Mouse (Mus musculus) olfactory bulb, adult 2 months (tissue): ENCODE data around the gene Cavin2. TPM values are rescaled to one million over a fixed set of nuclear protein-coding genes. Genes with fewer than 3 reads are reported as not detected.

Experiments
- H3K27ac ChIP-seq: fragments of 200-500 bp; 2 replicates; pipeline ENCODE4 v1.5.1; 2012; ENCODE audit warnings: low read depth, low read length; ENCODE audit not compliant: insufficient read depth
- H3K4me1 ChIP-seq: fragments of 200-500 bp; 2 replicates; pipeline ENCODE4 v1.6.1; 2012; ENCODE audit warnings: low read length; ENCODE audit not compliant: control insufficient read depth, insufficient read depth
- H3K4me3 ChIP-seq: fragments of 200-500 bp; 2 replicates; pipeline ENCODE4 v1.5.1; 2012; ENCODE audit warnings: mild to moderate bottlenecking, low read depth, low read length, moderate library complexity; ENCODE audit not compliant: insufficient read depth
- CTCF ChIP-seq: fragments of 200-500 bp; IDR thresholded peaks from 2 replicates; pipeline ENCODE4 v1.5.1; 2012; ENCODE audit warnings: low read depth, mild to moderate bottlenecking, low read length, moderate library complexity; ENCODE audit not compliant: insufficient read depth
- POLR2A ChIP-seq: fragments of 200-500 bp; IDR thresholded peaks from 2 replicates; pipeline ENCODE4 v1.6.1; 2012; ENCODE audit warnings: mild to moderate bottlenecking, low read depth, low read length, moderate library complexity; ENCODE audit not compliant: insufficient read depth
- WGBS: fragments of 180-500 bp; shearing (Covaris S2); methylation state at CpG from one replicate; pipeline ENCODE4 v1.1.7; 2018; 5-methylcytosine and 5-hydroxymethylcytosine counted together
- polyA plus RNA-seq: library from polyadenylated mRNA; stranded (reverse); fragments of >200 nt; gene quantifications from 2 replicates; pipeline ENCODE4 v1.2.4, GENCODE M21; 2012; ENCODE audit warnings: low replicate concordance; ENCODE audit not compliant: missing spikeins, insufficient read depth, insufficient read length

Cavin2 gene
- polyA plus RNA-seq, 1 experiment, result not detected

- no peak for TF ChIP-seq CTCF
- no peak for TF ChIP-seq POLR2A
- Histone ChIP-seq H3K4me1 (no peaks in the 10 kb centered on the region), H3K4me3 (no peak overlapping the region), H3K27ac (no peak overlapping the region)
- WGBS, result 64% methylated on average over 5 of the region's 5 CpGs
Observed at GRCm38 (mm10) chr1:51270196-51270935, 18.6 kb upstream of the Cavin2 start.

- TF ChIP-seq CTCF (no peak), POLR2A (no peak)
Observed at GRCm38 (mm10) chr1:51271845-51272244, 17.1 kb upstream of the Cavin2 start.

GRCm38 (mm10) chr1:51272583-51273201 lies 16.2 kb upstream of the Cavin2 start:
- Histone ChIP-seq H3K27ac (no peak overlapping the region), H3K4me1 (no peaks in the 10 kb centered on the region), H3K4me3 (no peak overlapping the region)
- 26% methylated on average over 4 of the region's 4 CpGs for WGBS
- TF ChIP-seq POLR2A (no peak), CTCF (no peak)

More at GRCm38 (mm10) chr1:51271845-51272244, 17.1 kb upstream of the Cavin2 start:
- Histone ChIP-seq H3K4me1 (no peaks in the 10 kb centered on the region), H3K27ac (no peak overlapping the region), H3K4me3 (no peak overlapping the region)
- 63% methylated on average over 4 of the region's 4 CpGs for WGBS

- Histone ChIP-seq H3K27ac (no peak overlapping the region), H3K4me3 (no peak overlapping the region), H3K4me1 (no peaks in the 10 kb centered on the region)
- 90% methylated on average over 2 of the region's 2 CpGs for WGBS
- no peak for TF ChIP-seq POLR2A
- TF ChIP-seq CTCF, result no peak
Observed at GRCm38 (mm10) chr1:51277879-51278567, 10.9 kb upstream of the Cavin2 start.

GRCm38 (mm10) chr1:51288201-51288600 lies 725 bp upstream of the Cavin2 start:
- TF ChIP-seq POLR2A, result no peak
- no peak for TF ChIP-seq CTCF
- 89% methylated on average over 3 of the region's 3 CpGs for WGBS
- Histone ChIP-seq H3K4me1 (no peaks in the 10 kb centered on the region), H3K27ac (no peak overlapping the region), H3K4me3 (no peak overlapping the region)

GRCm38 (mm10) chr1:51289620-51290445 lies 907 bp downstream of the Cavin2 start:
- no peak for TF ChIP-seq CTCF
- no peak for TF ChIP-seq POLR2A
- Histone ChIP-seq H3K4me1 (no peaks in the 10 kb centered on the region), H3K27ac (no peak overlapping the region; the same call in 1 of the 2 replicates), H3K4me3 (peak overlapping the region; percentile 17; the same call in 1 of the 2 replicates)
- 87% methylated on average over 17 of the region's 17 CpGs for WGBS

- Histone ChIP-seq H3K4me3 (no peak overlapping the region), H3K4me1 (no peaks in the 10 kb centered on the region), H3K27ac (no peak overlapping the region)
- 65% methylated on average over 4 of the region's 4 CpGs for WGBS
- TF ChIP-seq CTCF, result no peak
- no peak for TF ChIP-seq POLR2A
Observed at GRCm38 (mm10) chr1:51290634-51291033, 1.7 kb downstream of the Cavin2 start.

- no peak for TF ChIP-seq POLR2A
- TF ChIP-seq CTCF, result no peak
- Histone ChIP-seq H3K27ac (no peak overlapping the region), H3K4me3 (no peak overlapping the region), H3K4me1 (no peaks in the 10 kb centered on the region)
- WGBS, result 74% methylated on average over 4 of the region's 4 CpGs
Observed at GRCm38 (mm10) chr1:51292348-51292747, 3.4 kb downstream of the Cavin2 start.
